Mouse (Mus musculus) heart, adult 8-10 months (tissue): Measurements from ENCODE around the gene Snd1. TPM values are rescaled to one million over a fixed set of nuclear protein-coding genes. Genes with fewer than 3 reads are reported as not detected.
A peak's percentile ranks its signal among the peaks of the same experiment; 100 is the strongest.

Experiments used
- DNase-seq: peaks from one replicate; pipeline ENCODE4 v3.0.0; 2022; ENCODE audit warnings: low spot score
- total RNA-seq, 4 experiments: library from RNA; stranded (reverse); gene quantifications; 2 replicates each; pipeline ENCODE4 v1.2.4; 2022

Snd1 gene
- total RNA-seq, 4 experiments from 2014 or later = 70.6 to 88.2 (median 80.3) TPM

DNA sequence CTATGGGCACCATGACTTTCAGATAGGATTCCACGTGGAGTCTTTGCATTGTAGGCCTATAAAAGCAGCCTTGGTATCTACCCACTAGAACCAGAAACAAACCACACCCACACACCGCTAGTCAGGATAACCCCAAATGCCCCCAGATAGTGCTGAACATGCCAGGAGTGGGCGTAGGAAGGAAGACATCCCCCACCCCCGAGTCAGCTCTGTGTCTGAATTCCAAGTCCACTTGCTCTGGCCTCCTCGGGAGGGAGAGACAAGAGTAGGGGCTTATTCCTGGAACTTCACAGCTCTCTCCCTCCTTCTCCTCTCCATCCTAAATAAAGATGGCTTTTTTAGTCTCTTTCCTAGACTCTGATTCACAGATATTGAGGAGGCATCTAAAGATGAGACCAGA lies 494.7 kb downstream of the Snd1 start:
- DNase-seq = no peak

- DNase-seq = no peak
These were observed 495.8 kb downstream of the Snd1 start for GRCm38 (mm10) chr6:28970711-28971110.

- DNase-seq = no peak
These were observed 499.6 kb downstream of the Snd1 start for GRCm38 (mm10) chr6:28974498-28974897.

- peak; percentile 24 for DNase-seq
These were observed 500.2 kb downstream of the Snd1 start for GRCm38 (mm10) chr6:28975106-28975505.

DNA sequence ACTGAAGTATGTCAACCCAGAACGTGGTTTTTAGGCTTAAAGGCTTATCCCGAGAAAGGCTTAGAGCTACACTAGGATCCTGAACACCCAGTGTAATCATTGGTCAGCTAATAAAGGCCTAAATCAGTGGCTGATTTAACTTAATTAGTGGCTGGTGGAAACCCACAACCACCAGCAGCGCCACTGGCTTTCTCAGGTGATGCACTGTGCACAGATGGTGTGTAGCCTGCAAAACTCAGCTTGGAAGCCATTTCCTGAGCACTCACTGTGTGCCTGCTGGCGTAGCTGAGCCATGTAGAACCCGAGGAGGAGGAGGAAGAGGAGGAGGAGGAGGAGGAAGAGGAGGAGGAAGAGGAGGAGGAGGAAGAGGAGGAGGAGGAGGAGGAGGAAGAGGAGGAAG lies 503.1 kb downstream of the Snd1 start:
- no peak for DNase-seq

- no peak for DNase-seq
These were observed 503.9 kb downstream of the Snd1 start for GRCm38 (mm10) chr6:28978881-28979280.

DNA sequence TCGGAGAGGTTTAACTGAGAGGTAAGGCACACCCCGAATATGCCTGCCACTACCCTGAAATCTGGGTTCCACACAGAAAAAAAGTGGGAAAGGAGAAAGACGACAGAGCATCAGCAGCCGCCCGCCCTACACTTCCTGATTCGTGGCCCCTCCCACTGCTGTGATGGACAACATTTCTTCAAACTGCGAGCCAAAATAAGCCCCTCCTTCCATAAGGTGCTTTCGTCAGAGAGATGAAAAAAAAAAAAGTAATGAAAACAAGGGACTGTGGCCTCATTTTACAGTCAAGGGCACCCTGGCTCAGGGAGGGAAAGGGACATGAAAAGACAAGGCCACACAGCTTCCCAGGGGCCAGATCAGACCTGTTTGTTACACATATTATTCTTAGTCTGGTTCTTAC lies 504.6 kb downstream of the Snd1 start:
- DNase-seq = no peak

DNA sequence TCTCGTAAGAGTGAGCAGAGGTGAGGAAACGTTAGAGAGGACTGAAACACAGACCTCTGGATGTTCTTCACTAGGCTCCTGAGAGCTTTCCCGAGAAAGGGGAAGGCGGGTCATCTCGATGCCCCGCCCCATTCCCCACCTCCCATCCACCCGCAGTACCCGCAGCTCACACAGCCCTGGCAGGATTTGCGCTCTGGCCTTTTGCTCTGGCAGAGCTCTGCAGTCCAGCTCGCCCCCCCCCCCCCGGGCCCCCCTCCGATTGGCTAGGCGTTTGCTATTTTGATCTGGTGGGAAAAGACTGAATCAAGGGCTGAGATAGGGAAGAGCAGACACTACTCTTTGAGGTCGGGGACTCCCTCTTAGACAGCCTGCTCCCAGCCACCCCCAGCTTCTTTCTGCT lies 505.3 kb downstream of the Snd1 start:
- no peak for DNase-seq

- DNase-seq = no peak
These were observed 506.0 kb downstream of the Snd1 start for GRCm38 (mm10) chr6:28980750-28981584.

DNA sequence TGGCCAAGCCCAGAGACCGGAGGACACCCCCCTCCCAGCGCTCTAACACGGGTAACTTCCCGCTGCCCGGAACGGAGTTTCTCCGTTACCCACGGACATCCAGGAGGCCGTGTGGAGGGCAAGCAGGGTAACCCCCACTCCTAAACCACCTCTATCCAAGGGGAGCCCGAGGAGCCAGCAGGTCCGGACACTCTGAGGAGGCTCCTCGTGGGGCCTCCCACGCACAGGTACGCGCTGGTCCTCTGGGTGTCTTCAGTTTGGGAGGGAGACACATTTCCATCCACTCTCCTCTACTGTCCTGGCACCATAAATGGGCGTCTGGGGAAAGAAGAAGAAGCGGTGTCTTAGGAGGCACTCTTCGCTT lies 506.6 kb downstream of the Snd1 start:
- DNase-seq = no peak

GRCm38 (mm10) chr6:28981966-28982701 lies 507.2 kb downstream of the Snd1 start:
- DNase-seq = peak; percentile 15

- no peak for DNase-seq
These were observed 507.9 kb downstream of the Snd1 start for GRCm38 (mm10) chr6:28982817-28983216.

Other genes starting within 250 kb of the Snd1 start
- 10 to 100 TPM in 1 of 4 experiments, 1 to 10 TPM in 3; 7.7 to 11.9 (median 8.3) TPM for gene Zfp800, start 77.1 kb upstream of the Snd1 start, total RNA-seq
- 100 to 1,000 TPM; 135 to 166 (median 152) TPM for gene Arf5, start 51.6 kb upstream of the Snd1 start, total RNA-seq
- gene Fscn3, start 47.4 kb upstream of the Snd1 start, total RNA-seq = not detected
- 10 to 100 TPM in 1 of 4 experiments, 1 to 10 TPM in 3; 7.7 to 12.3 (median 8.9) TPM for gene Gcc1, start 46.7 kb upstream of the Snd1 start, total RNA-seq
- gene Pax4, start 25.8 kb upstream of the Snd1 start, total RNA-seq = not detected